Mouse (Mus musculus) C2C12 (cell line): ENCODE data around the gene Ccdc80.

Source experiments
- CEBPB ChIP-seq: IDR thresholded peaks from one replicate; pipeline ENCODE4 v1.6.1; 2011; ENCODE audit warnings: low read depth, mild to moderate bottlenecking, control low read depth, moderate library complexity
- CTCF ChIP-seq: IDR thresholded peaks from one replicate; pipeline ENCODE4 v1.5.1; 2011; ENCODE audit not compliant: control insufficient read depth, insufficient read depth, insufficient read length
- FOSL1 ChIP-seq: IDR thresholded peaks from one replicate; pipeline ENCODE4 v1.8.0; 2011; ENCODE audit warnings: mild to moderate bottlenecking, low read length; ENCODE audit not compliant: poor library complexity, insufficient read depth, severe bottlenecking
- MAX ChIP-seq: IDR thresholded peaks from one replicate; pipeline ENCODE4 v1.6.1; 2011; ENCODE audit warnings: mild to moderate bottlenecking, control low read depth
- USF1 ChIP-seq: IDR thresholded peaks from one replicate; pipeline ENCODE4 v1.6.1; 2011; ENCODE audit warnings: low read depth, mild to moderate bottlenecking, control low read depth, moderate library complexity

- TF ChIP-seq CTCF (no peak), USF1 (no peak), CEBPB (peak; percentile 84), FOSL1 (no peak), MAX (no peak)
These were observed 15.6 kb upstream of the Ccdc80 start for GRCm38 (mm10) chr16:45077517-45078080.
